Mouse (Mus musculus): ENCODE measurements at regions not wholly inside any gene's neighbourhood (a gene's known extent, or its start where the extent isn't known, plus 50 kb on each side); places are given as distances from the start of the nearest gene placed in this dataset.

GRCm38 (mm10) chr9:97291870-97292269, 77.9 kb downstream of the Trim42 start:
- TF ChIP-seq CTCF (IDR thresholded peaks at IDR 0.05; ENCODE audit: borderline replicate concordance, control insufficient read depth, extremely low read depth, insufficient read depth, low read length, poor library complexity) (no peak), POLR2A (IDR thresholded peaks at IDR 0.05; ENCODE audit: control insufficient read depth, extremely low read depth, insufficient read depth, low read length, poor library complexity) (no peak)

Measured in thymus, adult 2 months (tissue).